Mouse (Mus musculus): ENCODE measurements around the gene Rbfox2. TPM values are rescaled to one million over a fixed set of nuclear protein-coding genes. Genes with fewer than 3 reads are reported as not detected.

Gene Rbfox2
- polyA plus RNA-seq, 2 experiments: 94.7 to 189 TPM

DNA sequence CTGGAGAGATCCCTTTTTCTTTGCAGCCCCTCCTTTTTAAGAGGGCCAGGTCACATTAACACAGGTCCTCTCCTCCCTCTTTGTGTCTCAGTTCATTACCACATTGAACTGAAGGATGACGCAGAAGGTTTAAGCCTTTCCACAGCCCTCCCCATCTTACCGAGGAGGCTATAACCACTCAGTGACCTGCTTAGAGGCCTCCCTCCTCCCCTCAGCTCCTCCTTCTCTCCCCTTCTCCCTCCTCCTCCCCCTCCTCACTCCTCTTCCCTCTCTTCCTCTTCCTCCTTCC lies 269.9 kb downstream of the Rbfox2 start:
- Histone ChIP-seq H3K4me2 (replicated peaks; ENCODE audit: low read depth, low read length, severe bottlenecking) (peak overlapping the region; percentile 28), H3K27me3 (ENCODE audit: control insufficient read depth, insufficient read depth, low read length) (no peaks in the 10 kb centered on the region), H3K9me3 (ENCODE audit: control insufficient read depth, low read length) (no peaks in the 10 kb centered on the region), H3K36me3 (ENCODE audit: control insufficient read depth, insufficient read depth, low read length) (no peaks in the 10 kb centered on the region), H3K27ac (replicated peaks; ENCODE audit: low read depth, low read length) (peak overlapping the region; percentile 96), H3K4me1 (ENCODE audit: control insufficient read depth, insufficient read depth, low read length) (peaks cover 48% of the 10 kb centered on the region), H3K9ac (ENCODE audit: low read depth, low read length, severe bottlenecking) (no peak overlapping the region), H3K4me3 (replicated peaks; ENCODE audit: low read length) (no peak overlapping the region)
- no peak for DNase-seq (ENCODE audit: low spot score)
- 33% methylated on average over 2 of the region's 2 CpGs for whole genome bisulfite sequencing
- ATAC-seq (ENCODE audit: low FRiP score, low read depth): peak; percentile 53
- TF ChIP-seq POLR2A (IDR thresholded peaks at IDR 0.05; ENCODE audit: borderline replicate concordance, extremely low read depth, insufficient read depth, insufficient read length): no peak

GRCm38 (mm10) chr15:77036320-77036988 lies 270.4 kb downstream of the Rbfox2 start:
- ATAC-seq (ENCODE audit: low FRiP score, low read depth) (peak; percentile 61), DNase-seq (ENCODE audit: low spot score) (peak; percentile 87)
- H3K36me3 ChIP-seq (ENCODE audit: control insufficient read depth, insufficient read depth, low read length): no peaks in the 10 kb centered on the region
- no peak overlapping the region for H3K4me2 ChIP-seq (replicated peaks; ENCODE audit: low read depth, low read length, severe bottlenecking)
- TF ChIP-seq POLR2A (IDR thresholded peaks at IDR 0.05; ENCODE audit: borderline replicate concordance, extremely low read depth, insufficient read depth, insufficient read length): no peak
- no peaks in the 10 kb centered on the region for H3K9me3 ChIP-seq (ENCODE audit: control insufficient read depth, low read length)
- 50% methylated on average over 11 of the region's 11 CpGs for WGBS
- no peak overlapping the region for H3K9ac ChIP-seq (ENCODE audit: low read depth, low read length, severe bottlenecking)
- H3K4me3 ChIP-seq (replicated peaks; ENCODE audit: low read length): no peak overlapping the region
- peaks cover 50% of the 10 kb centered on the region for H3K4me1 ChIP-seq (ENCODE audit: control insufficient read depth, insufficient read depth, low read length)
- H3K27me3 ChIP-seq (ENCODE audit: control insufficient read depth, insufficient read depth, low read length): no peaks in the 10 kb centered on the region
- peak overlapping the region; percentile 96 for H3K27ac ChIP-seq (replicated peaks; ENCODE audit: low read depth, low read length)

GRCm38 (mm10) chr15:77035643-77036042 lies 271.2 kb downstream of the Rbfox2 start:
- Histone ChIP-seq H3K4me3 (replicated peaks; ENCODE audit: low read length) (no peak overlapping the region), H3K4me1 (ENCODE audit: control insufficient read depth, insufficient read depth, low read length) (peaks cover 54% of the 10 kb centered on the region), H3K36me3 (ENCODE audit: control insufficient read depth, insufficient read depth, low read length) (no peaks in the 10 kb centered on the region), H3K27me3 (ENCODE audit: control insufficient read depth, insufficient read depth, low read length) (no peaks in the 10 kb centered on the region), H3K9ac (ENCODE audit: low read depth, low read length, severe bottlenecking) (no peak overlapping the region), H3K9me3 (ENCODE audit: control insufficient read depth, low read length) (no peaks in the 10 kb centered on the region), H3K27ac (replicated peaks; ENCODE audit: low read depth, low read length) (peak overlapping the region; percentile 96), H3K4me2 (replicated peaks; ENCODE audit: low read depth, low read length, severe bottlenecking) (no peak overlapping the region)
- WGBS: 60% methylated on average over 3 of the region's 3 CpGs
- no peak for DNase-seq (ENCODE audit: low spot score)
- no peak for TF ChIP-seq POLR2A (IDR thresholded peaks at IDR 0.05; ENCODE audit: borderline replicate concordance, extremely low read depth, insufficient read depth, insufficient read length)
- ATAC-seq (ENCODE audit: low FRiP score, low read depth): no peak

DNA sequence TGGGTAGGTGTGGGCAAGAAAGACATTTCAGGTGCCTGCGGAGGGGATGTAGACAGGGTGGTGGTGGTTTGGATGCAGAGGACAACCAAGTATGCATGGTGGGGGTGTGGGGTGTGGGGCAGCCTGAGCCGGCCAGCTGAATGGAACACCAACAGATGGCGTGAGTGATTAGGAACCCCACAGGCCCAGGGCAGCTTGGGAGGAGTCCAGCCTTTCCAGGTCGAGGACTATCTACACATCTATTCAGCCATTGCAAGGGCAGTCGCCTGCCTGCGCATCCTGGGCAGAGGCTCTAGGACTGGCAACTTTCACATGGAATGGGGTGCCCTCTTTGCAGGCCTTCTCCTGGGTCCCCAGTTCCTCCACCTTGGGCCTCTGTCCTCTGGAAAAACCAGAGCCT lies 272.3 kb downstream of the Rbfox2 start:
- no peaks in the 10 kb centered on the region for H3K9me3 ChIP-seq (ENCODE audit: control insufficient read depth, low read length)
- DNase-seq (ENCODE audit: low spot score): no peak
- H3K4me2 ChIP-seq (replicated peaks; ENCODE audit: low read depth, low read length, severe bottlenecking): no peak overlapping the region
- 72% methylated on average over 6 of the region's 6 CpGs for WGBS
- H3K4me3 ChIP-seq (replicated peaks; ENCODE audit: low read length): no peak overlapping the region
- no peak overlapping the region for H3K27ac ChIP-seq (replicated peaks; ENCODE audit: low read depth, low read length)
- TF ChIP-seq POLR2A (IDR thresholded peaks at IDR 0.05; ENCODE audit: borderline replicate concordance, extremely low read depth, insufficient read depth, insufficient read length): no peak
- H3K4me1 ChIP-seq (ENCODE audit: control insufficient read depth, insufficient read depth, low read length): peaks cover 48% of the 10 kb centered on the region
- no peaks in the 10 kb centered on the region for H3K27me3 ChIP-seq (ENCODE audit: control insufficient read depth, insufficient read depth, low read length)
- no peak for ATAC-seq (ENCODE audit: low FRiP score, low read depth)
- no peak overlapping the region for H3K9ac ChIP-seq (ENCODE audit: low read depth, low read length, severe bottlenecking)
- H3K36me3 ChIP-seq (ENCODE audit: control insufficient read depth, insufficient read depth, low read length): no peaks in the 10 kb centered on the region

GRCm38 (mm10) chr15:77031271-77031670 lies 275.5 kb downstream of the Rbfox2 start:
- Histone ChIP-seq H3K9me3 (ENCODE audit: control insufficient read depth, low read length) (no peaks in the 10 kb centered on the region), H3K36me3 (ENCODE audit: control insufficient read depth, insufficient read depth, low read length) (no peaks in the 10 kb centered on the region), H3K4me1 (ENCODE audit: control insufficient read depth, insufficient read depth, low read length) (peaks cover 25% of the 10 kb centered on the region), H3K27me3 (ENCODE audit: control insufficient read depth, insufficient read depth, low read length) (no peaks in the 10 kb centered on the region), H3K27ac (replicated peaks; ENCODE audit: low read depth, low read length) (no peak overlapping the region), H3K4me2 (replicated peaks; ENCODE audit: low read depth, low read length, severe bottlenecking) (no peak overlapping the region), H3K4me3 (replicated peaks; ENCODE audit: low read length) (no peak overlapping the region), H3K9ac (ENCODE audit: low read depth, low read length, severe bottlenecking) (no peak overlapping the region)
- DNase-seq (ENCODE audit: low spot score): no peak
- TF ChIP-seq POLR2A (IDR thresholded peaks at IDR 0.05; ENCODE audit: borderline replicate concordance, extremely low read depth, insufficient read depth, insufficient read length): no peak
- ATAC-seq (ENCODE audit: low FRiP score, low read depth): no peak
- 31% methylated on average over 3 of the region's 3 CpGs for WGBS
